Mouse (Mus musculus) embryo, embryonic 10 days (tissue): ENCODE measurements around the gene Limd2.
"Not testable (repeated sequence)": the region's sequence is repeated elsewhere in the genome, so short reads cannot be mapped to it uniquely, and the experiment has no call there.

Experiments
- DNase-seq: peaks from one replicate; pipeline ENCODE4 v3.0.0-alpha.2; 2015; ENCODE audit warnings: low spot score

Gene Limd2

DNA sequence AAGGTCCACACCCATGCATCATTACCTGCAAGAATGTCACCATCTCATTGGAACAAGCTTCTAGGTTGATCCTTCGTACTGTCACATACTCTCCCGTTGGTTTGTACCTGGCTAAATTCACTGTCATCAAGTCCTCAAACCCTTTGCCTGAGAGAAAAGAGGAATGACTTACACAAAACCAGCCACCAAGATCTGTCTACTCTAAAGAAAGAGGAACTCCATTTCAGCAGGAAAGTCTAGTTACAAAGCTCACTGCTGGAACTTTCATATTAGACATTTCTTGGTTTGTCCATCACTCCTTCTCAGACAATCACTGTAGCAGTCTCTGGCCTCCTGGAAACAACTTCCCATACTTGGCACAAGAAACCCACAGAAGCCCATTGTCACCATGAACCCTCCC lies 12.6 kb upstream of the Limd2 start:
- DNase-seq = no peak

DNA sequence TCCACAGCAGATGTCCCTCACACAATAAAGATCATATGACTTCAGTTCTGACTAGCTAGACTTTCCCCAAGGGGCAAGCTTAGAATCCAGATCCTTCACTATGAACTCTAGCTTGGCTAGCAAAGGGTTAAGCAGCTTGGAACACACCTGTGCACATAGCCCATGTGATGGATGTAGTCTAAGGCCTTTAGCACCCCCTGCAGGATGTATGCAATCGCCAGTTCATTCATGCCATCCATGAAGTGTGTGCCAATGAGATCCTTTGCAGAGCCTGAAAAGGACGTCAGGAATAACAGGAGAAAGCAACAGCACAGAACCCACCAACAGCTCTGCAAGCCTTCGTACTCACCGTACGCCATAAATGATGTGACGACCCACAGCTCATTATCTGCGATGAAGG lies 10.1 kb upstream of the Limd2 start:
- peak; percentile 39 for DNase-seq

DNA sequence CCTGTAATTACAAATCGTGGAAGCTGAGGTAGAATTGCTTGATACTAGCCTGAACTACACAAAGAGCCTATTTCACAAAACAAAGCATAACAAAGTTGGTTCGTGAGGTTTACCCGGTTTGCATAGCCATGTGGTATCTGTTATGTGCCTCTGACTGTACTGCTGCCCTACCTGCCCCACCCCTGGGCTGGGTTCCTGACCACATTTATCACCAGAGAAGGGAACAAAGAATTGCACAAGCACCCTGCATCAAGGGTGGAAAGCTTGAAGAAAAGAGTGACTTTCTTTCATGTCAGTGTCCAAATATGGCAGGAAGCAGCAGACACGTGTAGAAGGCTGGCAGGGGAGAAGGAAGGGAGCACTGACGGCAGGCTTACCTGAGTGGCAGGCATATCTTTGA lies 6.8 kb upstream of the Limd2 start:
- no peak for DNase-seq

DNA sequence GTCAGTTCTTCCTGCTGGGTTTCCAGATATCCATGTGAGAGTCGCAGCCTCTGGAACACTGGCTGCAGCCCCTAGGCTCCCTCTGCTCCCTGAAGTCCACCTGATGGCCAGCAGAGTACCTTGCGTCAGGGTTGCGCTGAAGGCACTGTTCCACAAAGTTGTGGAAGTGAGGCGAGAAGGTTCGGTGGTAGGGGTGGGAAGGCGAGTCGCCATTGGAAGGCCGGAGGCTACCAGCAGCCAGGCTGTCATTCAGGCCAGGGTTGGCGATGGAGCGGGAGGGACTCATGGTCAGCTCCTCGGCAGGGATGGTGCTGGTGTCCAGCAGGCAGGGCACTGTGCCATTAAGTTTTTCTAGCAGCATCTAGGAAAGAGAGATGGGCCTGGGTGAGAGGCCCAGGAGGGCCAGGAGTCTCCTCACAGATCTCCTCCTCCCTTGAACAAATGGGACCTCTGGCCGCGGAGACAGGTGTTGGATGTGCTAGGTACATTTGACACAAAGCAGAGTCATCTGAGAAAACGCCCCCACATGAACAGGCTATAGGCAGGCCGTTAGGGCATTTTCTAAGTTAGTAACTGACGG lies 4.0 kb upstream of the Limd2 start:
- no peak for DNase-seq

DNA sequence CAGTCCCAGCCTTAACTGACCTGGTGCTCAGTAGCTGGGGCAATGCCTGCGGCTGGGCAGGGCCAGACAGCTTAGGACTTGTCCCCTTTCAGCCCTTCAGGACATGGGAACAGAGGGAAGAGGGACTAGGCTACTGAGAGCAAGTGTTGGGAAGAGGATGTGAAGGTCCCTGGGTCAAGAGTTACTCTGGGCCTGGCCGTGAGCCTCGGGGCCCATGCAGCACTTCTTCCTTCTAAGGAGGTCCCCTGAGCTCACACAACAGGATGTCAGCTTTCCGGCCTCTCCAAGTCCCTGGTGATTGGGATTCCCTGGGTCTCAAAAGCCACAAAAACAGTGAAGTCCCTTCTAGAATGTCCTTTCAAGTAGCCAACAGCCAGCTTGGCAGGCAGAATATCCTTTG lies 2.9 kb upstream of the Limd2 start:
- no peak for DNase-seq

DNA sequence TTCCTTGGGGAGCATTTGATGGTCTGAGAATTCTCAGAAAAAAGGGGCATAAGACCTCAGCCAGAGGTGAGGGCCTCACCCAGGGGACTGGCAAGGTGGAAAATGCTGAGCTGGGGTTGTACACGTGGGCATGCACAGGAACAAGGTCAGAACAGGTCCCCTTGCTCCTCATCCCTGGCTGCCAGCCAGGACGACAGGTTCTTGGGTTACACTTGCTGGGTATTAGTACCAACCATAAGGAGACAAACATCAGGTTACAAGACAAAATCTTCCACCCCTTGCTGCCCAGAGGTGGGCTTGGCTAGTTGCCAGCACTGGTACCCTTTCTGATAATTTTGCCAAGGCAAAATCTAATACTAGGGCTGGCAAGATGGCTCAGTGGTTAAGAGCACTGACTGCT lies 1.6 kb upstream of the Limd2 start:
- no peak for DNase-seq

DNA sequence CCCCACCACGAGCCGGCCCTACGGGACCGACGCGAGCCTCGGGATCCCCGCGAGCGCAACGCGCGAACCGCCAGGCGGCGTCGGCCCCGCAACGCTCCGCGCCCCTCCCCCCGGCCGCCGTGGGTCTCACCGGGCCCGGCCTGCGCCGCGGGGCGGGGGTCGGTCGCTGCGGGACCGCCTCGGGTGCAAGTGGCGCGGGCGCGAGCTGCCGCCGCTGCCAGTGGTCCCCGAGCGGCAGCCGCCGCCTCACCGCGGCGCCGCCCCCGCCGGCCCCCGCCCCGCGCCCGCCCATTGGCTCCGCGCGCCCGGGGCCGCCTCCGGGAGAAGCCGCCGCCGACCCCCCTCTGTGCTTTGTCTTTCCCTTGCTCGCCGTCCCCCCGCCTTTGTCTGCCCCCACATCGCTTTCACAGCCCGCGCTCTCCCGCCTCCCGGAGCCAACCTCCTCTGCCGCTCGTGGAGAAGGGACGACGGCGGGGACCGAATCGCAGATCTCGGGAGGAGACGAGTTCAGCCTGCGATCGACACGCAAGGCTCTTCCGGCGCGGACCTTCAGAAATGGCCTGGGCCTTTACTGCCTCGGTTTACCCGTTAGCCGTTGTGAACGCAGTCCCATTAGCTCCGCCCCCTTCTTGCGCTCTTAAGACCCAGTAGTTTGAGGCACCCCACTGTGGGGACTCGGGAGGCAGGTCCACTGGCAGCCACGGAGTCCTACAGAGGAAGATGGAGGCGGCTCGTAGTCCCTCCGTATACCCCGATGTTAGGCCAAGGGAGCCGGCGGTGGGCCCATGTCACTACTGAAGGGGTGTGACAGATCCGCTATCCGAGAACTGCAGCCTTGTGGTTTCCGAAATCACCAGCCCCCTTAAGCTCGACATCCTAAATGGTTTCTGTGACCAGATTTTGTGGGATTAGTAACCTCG lies 479 bp downstream of the Limd2 start:
- peak; percentile 87 for DNase-seq

DNA sequence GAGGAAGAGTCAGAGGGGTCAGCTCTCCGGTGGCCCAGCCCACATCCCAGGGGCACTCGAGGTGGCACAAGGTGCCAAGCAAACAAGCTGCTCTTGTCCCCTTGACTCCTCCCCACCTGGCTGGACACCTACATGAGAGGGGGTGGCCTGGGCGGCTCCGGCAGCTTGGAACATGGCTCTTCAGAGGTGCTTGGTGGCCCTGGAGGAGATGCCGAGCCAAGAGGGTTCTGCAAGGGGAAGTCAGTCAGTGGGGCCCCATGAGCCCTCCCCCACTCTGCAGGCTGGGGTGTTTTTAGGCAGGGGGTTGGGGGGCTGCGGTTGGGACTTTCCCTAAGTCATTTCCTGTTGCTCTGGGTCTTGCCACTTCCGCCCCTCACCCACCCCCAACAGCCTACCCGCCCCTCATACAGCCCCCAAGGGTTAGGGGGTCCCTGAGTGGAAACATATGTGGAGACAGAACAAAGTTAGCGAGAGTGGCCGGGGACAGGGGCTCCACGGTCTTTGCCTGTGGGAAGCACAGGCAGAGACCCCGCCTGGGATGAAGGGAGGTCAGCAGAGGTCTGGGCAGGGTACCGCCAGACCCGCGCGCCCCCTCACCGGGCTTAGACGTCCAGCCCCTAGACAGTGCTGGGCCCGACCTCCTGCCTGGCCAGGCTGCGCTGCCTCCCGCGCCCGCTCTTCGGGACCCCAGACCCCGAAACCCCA lies 1.3 kb downstream of the Limd2 start:
- DNase-seq = peak; percentile 56

DNA sequence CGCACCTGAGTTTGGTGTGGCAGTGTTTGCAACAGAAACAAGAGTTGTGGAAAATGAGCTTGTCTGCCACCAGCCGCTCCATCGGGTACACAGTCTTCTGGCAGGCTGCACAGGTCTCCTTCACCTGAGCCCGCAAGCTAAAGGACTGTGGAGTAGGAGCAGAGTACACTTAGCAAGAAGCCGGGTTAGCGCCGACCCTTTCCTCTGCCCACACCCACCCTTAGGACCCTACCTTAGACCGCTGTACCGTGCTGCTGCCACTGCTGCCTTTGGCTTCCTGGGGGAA lies 1.8 kb downstream of the Limd2 start:
- no peak for DNase-seq

DNA sequence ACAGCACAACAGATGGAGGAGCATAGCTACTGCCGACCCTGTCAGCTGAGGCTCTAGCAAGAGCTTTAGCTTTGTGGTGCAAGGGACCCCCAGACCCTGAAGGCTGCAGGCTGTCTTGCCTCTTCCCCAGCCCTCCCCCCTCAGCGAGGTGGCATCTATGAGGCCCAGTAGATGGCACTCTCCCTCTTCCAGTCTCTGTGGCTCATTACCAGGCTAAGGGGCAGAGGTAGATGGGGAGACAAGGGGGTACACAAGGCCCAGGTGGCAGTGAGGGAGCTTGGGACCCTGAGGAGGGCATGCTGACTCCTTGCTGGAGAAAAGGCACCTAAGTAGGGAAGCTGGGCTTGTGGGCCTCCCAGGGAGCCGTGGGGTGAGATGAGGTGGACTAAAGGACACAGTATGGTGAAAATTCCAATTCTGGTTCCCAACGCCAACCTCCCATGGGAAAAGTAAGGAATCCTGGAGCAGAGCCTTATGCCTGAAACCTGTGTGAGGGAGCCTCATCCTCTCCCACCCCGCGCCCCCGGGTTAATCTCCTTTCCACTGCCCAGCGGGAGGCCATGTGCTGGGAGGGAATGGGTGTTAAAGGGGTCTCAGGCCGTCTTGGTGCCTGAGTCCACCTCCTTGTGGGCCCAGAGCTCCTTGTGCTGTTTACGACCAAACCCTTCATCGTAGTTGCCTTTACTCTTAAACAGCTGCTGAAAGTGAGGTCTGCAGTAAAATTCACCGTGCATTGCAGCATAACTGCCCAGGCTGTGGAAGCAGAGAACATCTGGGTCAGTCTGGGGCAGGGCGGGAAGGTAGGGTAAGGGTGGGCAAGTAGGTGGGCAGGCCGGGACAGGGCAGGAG lies 2.4 kb downstream of the Limd2 start:
- DNase-seq = no peak

DNA sequence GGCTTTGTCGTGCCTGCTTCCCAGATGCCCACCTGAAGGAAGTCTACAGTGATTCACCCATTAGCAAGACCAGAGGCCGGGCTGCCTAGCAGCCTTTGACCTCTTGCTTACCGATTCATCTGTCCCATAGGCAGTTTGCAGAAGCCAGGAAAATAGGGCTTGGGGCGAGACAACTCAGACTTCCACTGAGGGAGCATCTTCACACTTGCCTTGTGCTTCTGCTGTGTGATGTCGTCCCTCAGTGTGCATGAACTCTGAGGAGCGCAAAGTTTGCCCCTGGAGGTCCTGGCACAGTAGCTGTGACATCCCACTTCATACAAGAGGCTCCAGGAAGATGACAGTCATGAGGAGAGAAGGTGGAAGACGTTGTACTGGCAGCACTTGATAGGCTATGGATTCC lies 3.5 kb downstream of the Limd2 start:
- no peak for DNase-seq

DNA sequence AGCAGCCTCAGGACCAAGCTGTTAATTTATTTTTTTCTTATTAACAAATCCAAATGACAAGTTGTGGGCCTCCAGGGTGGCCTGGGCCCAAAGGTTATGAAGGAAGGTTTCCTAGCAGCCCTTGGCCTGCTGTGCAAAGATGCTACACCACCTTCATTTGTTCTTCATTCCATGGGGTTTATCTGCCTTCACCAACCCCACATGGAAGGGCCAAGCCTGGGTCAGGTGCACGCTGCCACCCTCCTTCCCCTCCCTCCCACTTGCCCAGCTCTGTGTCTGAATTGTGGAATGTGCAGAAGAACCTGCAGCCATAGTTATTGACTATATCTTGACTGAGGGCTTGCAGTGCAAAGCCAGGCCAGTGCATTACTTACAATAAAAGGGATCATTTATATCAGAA lies 4.4 kb downstream of the Limd2 start:
- DNase-seq = no peak

DNA sequence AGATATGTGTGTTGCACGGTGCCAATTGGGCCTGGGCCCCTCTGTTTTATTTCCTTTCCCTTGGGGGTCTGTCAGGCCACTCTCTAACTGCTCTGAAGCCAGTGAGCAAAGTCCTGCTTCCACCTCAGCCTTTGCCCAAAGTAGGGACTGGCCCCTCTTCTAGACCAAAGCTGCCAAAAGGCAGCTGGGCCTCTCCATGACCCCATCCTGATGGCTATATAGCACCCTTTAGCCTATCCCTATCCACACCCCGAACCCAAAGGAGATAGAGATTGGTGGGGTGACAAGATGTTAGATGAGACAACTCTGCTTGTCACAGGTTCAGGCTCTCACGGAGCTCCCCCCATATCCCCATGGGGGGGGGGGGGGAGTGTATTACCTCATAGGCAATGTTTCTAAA lies 4.9 kb downstream of the Limd2 start:
- no peak for DNase-seq

DNA sequence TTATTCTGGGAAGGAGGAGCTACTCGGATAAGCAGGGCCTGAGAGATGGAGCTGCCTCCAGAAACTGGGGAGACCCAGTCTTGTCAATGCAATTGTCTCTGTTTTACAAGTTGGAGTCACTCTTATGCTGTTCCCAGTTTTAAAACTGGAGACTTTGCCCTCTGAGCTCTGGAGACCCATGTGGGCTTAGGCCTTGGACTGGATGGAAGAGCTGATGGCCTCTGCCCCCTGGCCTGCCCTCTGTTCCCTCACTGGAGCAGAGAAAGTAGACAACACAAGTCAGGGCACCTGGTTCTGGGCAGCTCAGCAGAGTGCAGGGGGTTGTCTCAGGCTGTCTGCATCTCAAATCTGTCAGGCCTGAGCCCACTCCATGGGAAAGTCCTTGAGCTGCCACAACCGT lies 5.9 kb downstream of the Limd2 start:
- DNase-seq = no peak

DNA sequence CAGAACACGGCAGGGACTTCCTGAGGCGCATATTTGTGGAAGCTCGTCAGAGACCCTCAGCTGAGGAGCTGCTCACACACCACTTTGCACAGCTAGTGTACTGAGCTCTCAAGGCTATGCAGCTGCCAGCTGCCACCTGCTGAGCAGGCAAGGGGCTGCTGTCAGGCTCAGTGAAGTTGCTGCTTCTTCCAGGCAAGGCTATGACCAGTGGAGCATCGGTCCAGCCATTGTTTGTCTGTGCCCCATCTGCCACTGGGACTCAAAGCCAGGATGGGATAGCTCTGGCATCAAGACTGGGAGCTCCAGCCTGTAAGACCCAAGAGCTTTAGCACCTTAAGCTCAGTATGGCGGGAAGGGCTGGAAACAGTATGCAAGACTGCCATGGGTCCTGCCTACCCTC lies 6.6 kb downstream of the Limd2 start:
- no peak for DNase-seq

DNA sequence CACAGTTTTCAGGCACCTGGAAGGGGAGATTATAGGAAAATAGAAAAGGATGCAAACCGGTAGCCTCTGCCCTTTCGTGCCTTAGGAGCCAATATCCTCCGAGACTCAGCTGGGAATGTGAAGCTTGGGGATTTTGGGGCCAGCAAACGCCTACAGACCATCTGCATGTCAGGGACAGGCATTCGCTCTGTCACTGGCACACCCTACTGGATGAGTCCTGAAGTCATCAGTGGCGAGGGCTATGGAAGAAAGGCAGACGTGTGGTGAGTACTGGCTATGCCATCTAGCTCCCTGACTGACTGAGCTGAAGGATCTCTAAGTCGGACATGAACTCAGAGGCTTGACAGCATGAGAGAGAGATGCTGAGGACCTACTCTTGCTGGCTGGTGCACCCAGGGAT lies 8.5 kb downstream of the Limd2 start:
- no peak for DNase-seq

DNA sequence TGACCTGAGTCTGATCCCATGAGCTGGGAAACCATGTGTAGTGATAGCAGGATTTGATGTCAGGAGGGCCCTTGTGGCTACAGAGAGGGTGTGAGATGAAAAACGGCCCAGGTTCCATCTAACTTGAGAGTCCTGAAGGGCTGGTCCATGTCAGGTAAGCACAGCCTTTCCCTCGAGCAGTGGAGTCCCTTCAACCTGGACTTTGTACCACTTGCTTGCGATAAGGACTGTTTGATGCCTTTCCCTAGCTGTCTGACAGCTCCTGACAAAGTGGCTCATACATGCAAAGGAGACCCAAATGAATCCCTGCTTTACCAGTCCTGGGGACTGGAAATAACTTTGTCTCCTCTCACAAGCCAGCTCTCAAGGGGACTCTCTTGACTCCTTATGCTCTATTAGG lies 9.4 kb downstream of the Limd2 start:
- DNase-seq = no peak

DNA sequence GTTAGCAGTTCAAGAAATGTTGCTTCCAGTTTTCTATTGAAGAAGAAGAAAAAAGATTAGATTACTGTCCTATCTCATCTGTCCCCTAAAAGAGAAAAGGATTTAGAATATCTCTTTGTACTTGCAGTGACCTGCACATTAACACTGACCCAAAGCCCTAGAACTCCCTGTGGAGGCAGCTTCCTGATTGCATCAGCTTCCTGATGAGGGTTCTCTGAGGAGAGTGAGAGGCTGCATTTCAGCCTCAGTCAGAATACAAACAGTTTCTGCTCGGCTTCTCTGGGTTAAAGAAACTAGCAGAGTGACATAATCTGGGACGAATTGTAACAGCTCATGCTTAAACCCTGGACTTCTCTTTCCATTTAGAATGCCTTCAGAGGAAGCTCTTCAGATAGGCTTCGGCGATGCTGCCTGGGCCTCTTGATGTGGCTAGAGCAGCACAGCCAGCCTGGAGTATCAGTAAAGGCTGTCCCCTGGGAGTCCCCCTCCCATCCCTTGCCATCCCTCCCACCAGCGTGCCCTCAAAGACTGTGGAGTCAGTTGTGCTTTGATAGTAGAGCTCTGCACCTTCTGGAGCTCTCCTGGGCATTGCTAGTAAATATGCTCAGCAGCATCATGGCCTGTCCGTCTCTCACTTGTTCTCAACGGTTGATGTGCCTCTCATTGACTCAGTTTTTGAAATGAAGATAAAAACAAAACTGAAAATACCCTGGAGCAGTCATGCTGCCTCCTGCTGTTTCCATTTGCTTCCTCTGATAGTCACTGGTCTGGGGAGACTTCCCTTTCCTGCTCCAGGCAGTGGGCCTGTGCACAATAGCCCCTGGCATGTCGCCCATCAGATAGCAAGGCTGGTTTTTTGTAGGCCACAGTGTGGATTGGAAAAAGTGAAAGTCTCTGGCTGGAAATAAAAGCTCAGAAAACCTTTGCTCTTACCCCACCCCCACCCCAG lies 25.8 kb downstream of the Limd2 start:
- DNase-seq = no peak

DNA sequence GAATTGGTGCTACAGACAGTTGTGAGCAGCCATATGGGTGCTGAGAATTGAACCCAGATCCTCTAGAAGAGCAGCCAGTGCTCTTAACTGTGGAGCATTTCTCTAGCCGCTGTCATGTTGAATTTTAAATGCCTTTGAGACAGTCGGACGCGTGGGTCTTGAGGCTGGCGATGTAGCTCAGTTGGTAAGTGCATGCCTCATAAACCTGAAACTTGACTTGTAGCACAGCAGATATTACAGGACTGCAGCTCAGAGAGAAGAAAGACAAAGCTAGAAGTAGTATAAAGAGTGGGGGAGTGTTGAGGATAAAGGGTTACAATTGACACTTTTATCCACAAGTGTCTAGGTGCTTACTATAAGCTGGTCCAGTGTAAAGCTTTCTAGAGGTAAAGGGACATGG lies 28.1 kb downstream of the Limd2 start:
- DNase-seq = no peak

DNA sequence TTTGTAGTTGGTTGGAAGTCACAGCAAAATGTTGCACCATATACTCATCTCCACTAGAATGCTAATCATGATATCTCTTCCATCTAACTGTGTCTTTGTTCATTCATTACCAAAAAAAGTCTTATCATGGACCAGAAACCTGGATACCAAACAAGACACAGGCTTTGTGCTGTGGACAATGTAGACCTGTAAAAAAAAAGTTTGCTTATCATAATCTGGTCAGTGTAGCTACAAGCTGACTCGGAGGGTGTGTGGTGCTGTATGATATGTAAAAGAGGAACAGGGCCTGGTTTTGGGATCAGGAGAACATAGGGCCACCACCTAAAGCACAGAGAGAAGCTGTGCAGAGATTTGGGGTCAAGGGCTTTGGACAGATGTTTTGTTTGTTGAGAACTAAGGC lies 31.2 kb downstream of the Limd2 start:
- DNase-seq = no peak

DNA sequence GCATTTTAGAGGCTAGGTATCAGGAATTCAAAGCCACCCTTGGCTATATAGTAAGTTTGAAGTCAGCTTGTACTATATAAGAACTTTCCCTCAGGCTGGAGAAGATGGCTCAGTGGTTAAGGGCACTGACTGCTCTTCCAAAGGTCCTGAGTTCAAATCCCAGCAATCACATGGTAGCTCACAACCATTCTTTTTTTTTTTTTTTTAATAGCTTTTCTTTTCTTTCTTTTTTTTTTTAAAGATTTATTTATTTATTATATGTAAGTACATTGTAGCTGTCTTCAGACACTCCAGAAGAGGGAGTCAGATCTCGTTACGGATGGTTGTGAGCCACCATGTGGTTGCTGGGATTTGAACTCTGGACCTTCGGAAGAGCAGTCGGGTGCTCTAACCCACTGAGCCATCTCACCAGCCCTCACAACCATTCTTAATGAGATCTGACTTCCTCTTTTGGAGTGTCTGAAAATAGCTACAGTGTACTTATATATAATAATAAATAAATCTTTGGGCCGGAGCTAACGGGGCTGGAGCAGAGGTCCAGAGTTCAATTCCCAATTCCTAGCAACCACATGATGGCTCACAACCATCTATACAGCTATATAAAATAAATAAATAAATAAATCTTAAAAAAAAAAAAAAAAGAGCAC lies 33.8 kb downstream of the Limd2 start:
- DNase-seq = not testable (repeated sequence)
